Mouse (Mus musculus) T-helper 1 cell (primary cell): ENCODE data around the gene Gm6526.
"Not testable (repeated sequence)": the region's sequence is repeated elsewhere in the genome, so short reads cannot be mapped to it uniquely, and the experiment has no call there.

Experiments
- in situ Hi-C: fragments of 300-600 bp; cut with MboI, MseI; formaldehyde crosslinking; loops from one replicate; pipeline ENCODE4 v1.15.1; 2025; ENCODE audit warnings: high pct_unique_total_duplicates

Gene Gm6526

DNA sequence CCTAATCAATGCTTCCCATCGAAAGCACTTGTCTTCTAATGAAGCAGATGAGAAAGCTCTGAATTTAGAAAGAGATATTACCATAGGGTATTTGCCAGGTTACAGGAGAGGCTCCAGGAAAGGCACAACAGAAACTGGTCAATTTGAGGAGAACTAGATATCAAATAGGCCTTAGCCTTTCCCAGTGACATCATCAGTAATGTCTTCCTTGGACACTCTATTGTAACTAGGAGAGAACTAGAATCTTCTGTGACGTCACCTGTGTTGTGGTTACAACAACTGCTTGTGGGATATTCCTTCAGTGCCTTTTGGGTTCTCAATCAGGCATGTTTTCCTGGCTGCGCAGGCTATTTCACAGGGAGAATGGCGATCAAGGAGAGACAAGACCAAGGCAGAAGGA lies at the start of gene Gm6526:
Gene Gm6526, plus strand, starts transcription at position 301 of the 400 bp plus-strand sequence.
- in situ Hi-C loops, result not testable (repeated sequence)

GRCm38 (mm10) chr14:43727385-43727784 lies 20.3 kb upstream of the Gm6526 start, which contains the start of gene Gm16506:
Gene Gm16506, minus strand, starts transcription at chr14:43727485.
- in situ Hi-C loops, result not testable (repeated sequence)

DNA sequence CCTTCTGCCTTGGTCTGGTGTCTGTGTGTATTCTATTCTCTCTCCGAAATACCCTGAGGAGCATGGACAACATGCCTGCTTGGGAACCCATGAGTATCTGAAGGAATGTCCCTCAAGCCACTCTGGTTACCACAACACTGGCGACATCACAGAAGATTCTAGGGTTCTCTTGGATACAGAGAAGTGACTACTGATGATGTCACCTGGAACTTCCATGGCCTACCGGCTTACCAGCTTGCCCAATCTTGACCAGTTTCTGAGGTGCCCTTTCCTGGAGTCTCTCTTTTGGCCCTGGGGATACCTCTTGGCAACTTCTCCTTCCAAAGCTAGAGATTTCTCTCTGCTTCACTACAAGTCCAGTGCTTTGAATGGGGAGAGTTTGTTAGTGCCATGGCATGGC lies 37.0 kb downstream of the Gm6526 start, which contains the start of gene Gm8180:
Gene Gm8180, minus strand, starts transcription at position 101 of the 400 bp plus-strand sequence.
- in situ Hi-C loops, result loop anchor here (5.0 kb wide), 1 partner anchor 343 kb away; no protein-coding TSS in a partner anchor

DNA sequence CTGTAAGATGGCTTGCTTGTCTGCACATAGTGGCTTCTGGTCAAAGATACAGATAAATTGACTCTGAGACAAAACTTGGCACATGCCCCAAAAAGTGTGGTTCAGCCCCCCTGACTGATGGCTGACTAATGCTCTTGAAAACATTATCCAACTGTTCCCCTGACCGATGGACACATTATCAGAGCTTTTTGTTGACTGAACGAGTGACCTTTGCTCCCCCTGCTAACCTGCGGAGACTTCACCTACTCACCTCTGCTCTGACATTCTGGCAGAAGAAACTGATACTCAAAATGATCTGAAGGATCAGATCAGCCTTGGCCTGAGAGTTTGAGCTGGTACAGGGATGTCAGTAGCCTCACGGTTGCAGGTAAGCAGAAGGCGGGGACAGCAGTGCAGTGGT lies 46.1 kb downstream of the Gm6526 start:
- in situ Hi-C loops, result not testable (repeated sequence)

DNA sequence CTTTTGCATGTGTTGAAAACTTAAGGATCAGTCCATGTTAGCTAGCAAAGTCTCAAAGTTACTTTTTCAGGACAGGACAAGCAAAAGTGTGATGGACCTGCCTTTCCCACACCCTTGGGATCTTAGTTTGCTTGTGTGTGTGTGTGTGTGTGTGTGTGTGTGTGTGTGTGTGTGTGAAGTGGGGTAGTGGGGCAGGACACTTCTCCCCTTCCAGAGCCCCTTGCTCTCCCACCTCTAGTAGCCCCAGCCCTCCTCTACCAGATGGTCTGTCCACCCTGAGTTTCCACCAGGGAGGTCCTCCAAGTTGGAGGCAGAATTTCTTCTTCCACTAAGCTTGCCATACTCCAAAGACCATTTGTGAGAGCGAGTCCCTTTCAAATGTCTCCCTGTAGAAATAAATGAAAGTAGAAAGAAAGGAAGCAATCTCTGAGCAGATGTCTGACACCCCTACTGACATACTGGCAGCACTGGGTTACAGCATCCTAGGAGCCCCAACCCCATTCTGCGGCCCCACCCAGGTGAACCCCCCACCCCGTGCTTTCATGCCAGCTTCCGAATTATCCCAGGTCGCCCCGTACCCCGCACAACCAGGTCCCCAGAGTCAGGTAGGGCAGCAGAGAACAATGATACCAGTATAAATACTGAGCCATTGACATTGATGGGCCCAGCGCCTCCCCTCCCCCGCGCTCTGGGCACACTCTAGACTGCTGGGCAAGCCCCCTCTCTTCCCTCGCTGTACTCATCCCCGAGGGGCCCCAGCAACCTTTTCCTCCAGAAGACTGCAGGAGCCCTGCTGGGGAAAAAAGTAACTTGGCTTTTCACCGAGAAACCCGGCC lies 48.6 kb downstream of the Gm6526 start:
- in situ Hi-C loops, result no loop called here

DNA sequence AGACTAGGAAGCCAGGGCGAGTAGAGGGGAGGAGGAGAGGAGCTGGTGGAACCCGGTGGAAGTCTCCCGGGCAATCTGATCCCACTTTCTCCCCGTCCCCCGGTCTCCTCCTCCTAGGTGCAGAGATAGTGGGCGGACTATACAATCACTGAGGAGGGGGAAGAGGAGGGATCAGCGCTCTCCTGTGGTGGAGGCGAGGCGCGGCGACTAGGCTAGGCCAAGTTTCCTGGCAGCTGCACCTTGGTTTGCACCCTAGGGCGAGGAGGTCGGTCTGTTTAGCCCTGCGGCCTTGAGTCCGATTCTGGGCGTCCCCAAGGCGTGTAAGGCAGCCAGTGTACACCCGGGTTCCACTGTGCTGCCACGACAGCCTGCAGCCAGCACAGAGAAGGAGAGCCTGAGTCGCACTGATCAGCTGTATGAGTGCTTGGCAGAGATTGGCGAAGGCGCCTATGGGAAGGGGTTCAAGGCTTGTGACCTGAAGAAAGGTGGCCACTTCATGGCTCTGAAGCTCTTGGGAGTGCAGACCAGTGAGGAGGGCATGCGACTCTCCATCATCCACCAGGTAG lies 49.3 kb downstream of the Gm6526 start:
- in situ Hi-C loops, result not testable (repeated sequence)

DNA sequence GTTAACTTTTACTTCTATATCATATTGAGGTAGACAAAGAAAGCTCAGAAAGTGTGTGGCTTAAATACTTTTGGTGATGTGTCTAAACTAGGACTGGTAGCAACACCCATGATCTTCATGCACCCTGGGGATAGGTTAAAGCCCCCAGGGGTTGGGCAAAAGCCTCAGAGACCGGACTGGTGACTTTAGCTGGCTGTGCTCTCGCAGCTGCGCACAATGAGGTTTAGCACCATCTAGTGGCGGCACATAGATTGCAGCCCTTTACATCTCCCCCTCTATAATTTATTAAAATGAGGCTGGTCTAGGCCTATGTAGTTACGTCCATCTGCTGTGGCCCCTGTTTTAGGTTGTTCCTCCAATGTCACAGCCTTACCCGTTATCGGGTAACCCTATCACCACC lies 56.8 kb downstream of the Gm6526 start:
- in situ Hi-C loops, result not testable (repeated sequence)
